Mouse (Mus musculus): ENCODE data around the gene Tanc1.

- TF ChIP-seq CTCF (IDR thresholded peaks at IDR 0.05; ENCODE audit: low read depth) (no peak), EP300 (IDR thresholded peaks at IDR 0.05; ENCODE audit: low read depth) (no peak)
Measured at GRCm38 (mm10) chr2:59580939-59581338, 30.9 kb upstream of the Tanc1 start.
